Mouse (Mus musculus): Measurements from ENCODE around the gene Pdcl2.

Pdcl2 gene

GRCm38 (mm10) chr5:76303745-76304451 is 27.1 kb downstream of the Pdcl2 start:
- peak; percentile 15 for DNase-seq (ENCODE audit: low spot score)

GRCm38 (mm10) chr5:76303379-76303744 is 27.6 kb downstream of the Pdcl2 start:
- no peak for DNase-seq (ENCODE audit: low spot score)

- DNase-seq (ENCODE audit: low spot score), result no peak
These were observed 28.9 kb downstream of the Pdcl2 start for GRCm38 (mm10) chr5:76302009-76302408.

GRCm38 (mm10) chr5:76289234-76289691 is 41.7 kb downstream of the Pdcl2 start:
- DNase-seq (ENCODE audit: low spot score), result no peak

- DNase-seq (ENCODE audit: low spot score), result no peak
These were observed 42.7 kb downstream of the Pdcl2 start for GRCm38 (mm10) chr5:76288256-76288655.

- DNase-seq (ENCODE audit: low spot score), result no peak
These were observed 43.9 kb downstream of the Pdcl2 start for GRCm38 (mm10) chr5:76287062-76287461.

GRCm38 (mm10) chr5:76285699-76286098 is 45.3 kb downstream of the Pdcl2 start:
- DNase-seq (ENCODE audit: low spot score), result no peak

GRCm38 (mm10) chr5:76283890-76284289 is 47.1 kb downstream of the Pdcl2 start:
- DNase-seq (ENCODE audit: low spot score), result no peak

GRCm38 (mm10) chr5:76274977-76275376 is 56.0 kb downstream of the Pdcl2 start:
- DNase-seq (ENCODE audit: low spot score), result no peak

Measured in left cerebral cortex, adult 11 months (tissue).